Mouse (Mus musculus): ENCODE results near the gene Dnajc27.

Gene Dnajc27

GRCm38 (mm10) chr12:4082132-4083001, at the start of gene Dnajc27:
Gene Dnajc27 (plus strand): TSS chr12:4082583.
- peak; percentile 96 for DNase-seq

- DNase-seq, result no peak
Observed at GRCm38 (mm10) chr12:4036157-4036556, 46.2 kb upstream of the Dnajc27 start.

- DNase-seq, result no peak
Observed at GRCm38 (mm10) chr12:4037511-4037910, 44.9 kb upstream of the Dnajc27 start.

GRCm38 (mm10) chr12:4038061-4039041, 44.0 kb upstream of the Dnajc27 start, which contains the start of gene Efr3b:
Gene Efr3b (minus strand): TSS chr12:4038915.
- peak; percentile 80 for DNase-seq

GRCm38 (mm10) chr12:4039046-4039445, 43.3 kb upstream of the Dnajc27 start:
- DNase-seq, result no peak

- no peak for DNase-seq
Observed at GRCm38 (mm10) chr12:4042411-4042810, 40.0 kb upstream of the Dnajc27 start.

- DNase-seq, result no peak
Observed at GRCm38 (mm10) chr12:4045992-4046391, 36.4 kb upstream of the Dnajc27 start.

GRCm38 (mm10) chr12:4048031-4048430, 34.4 kb upstream of the Dnajc27 start:
- DNase-seq, result no peak

GRCm38 (mm10) chr12:4050861-4051425, 31.4 kb upstream of the Dnajc27 start:
- no peak for DNase-seq

GRCm38 (mm10) chr12:4053643-4054042, 28.7 kb upstream of the Dnajc27 start:
- no peak for DNase-seq

- no peak for DNase-seq
Observed at GRCm38 (mm10) chr12:4054845-4055244, 27.5 kb upstream of the Dnajc27 start.

- peak; percentile 12 for DNase-seq
Observed at GRCm38 (mm10) chr12:4058321-4058720, 24.1 kb upstream of the Dnajc27 start.

GRCm38 (mm10) chr12:4059683-4060082, 22.7 kb upstream of the Dnajc27 start:
- DNase-seq, result no peak

- DNase-seq, result no peak
Observed at GRCm38 (mm10) chr12:4065498-4065897, 16.9 kb upstream of the Dnajc27 start.

- no peak for DNase-seq
Observed at GRCm38 (mm10) chr12:4065944-4066343, 16.4 kb upstream of the Dnajc27 start.

- no peak for DNase-seq
Observed at GRCm38 (mm10) chr12:4066681-4067459, 15.5 kb upstream of the Dnajc27 start.

GRCm38 (mm10) chr12:4068551-4068950, 13.8 kb upstream of the Dnajc27 start:
- no peak for DNase-seq

- no peak for DNase-seq
Observed at GRCm38 (mm10) chr12:4071671-4072070, 10.7 kb upstream of the Dnajc27 start.

GRCm38 (mm10) chr12:4075407-4075806, 7.0 kb upstream of the Dnajc27 start:
- no peak for DNase-seq

GRCm38 (mm10) chr12:4076383-4076782, 6.0 kb upstream of the Dnajc27 start:
- DNase-seq, result no peak

- DNase-seq, result no peak
Observed at GRCm38 (mm10) chr12:4078069-4078468, 4.3 kb upstream of the Dnajc27 start.

GRCm38 (mm10) chr12:4080311-4080710, 2.1 kb upstream of the Dnajc27 start:
- DNase-seq, result peak; percentile 84

Measured in lung, postnatal 14 days (tissue).